Mouse (Mus musculus) hindbrain, embryonic 16.5 days (tissue): ENCODE data around the gene Tchh. TPM values are rescaled to one million over a fixed set of nuclear protein-coding genes. Genes with fewer than 3 reads are reported as not detected.
"Not testable (repeated sequence)": the region's sequence is repeated elsewhere in the genome, so short reads cannot be mapped to it uniquely, and the experiment has no call there.

Source experiments
- ATAC-seq: fragments of 200-750 bp; cut with Nextera tagmentation; 2 replicates; pipeline ENCODE4 v1.8.0; 2017; ENCODE audit warnings: moderate TSS enrichment, moderate library complexity
- H3K27ac ChIP-seq: fragments of 300-500 bp; sonication (generic); 2 replicates; pipeline ENCODE4 v1.5.1; 2014; ENCODE audit warnings: low read depth, mild to moderate bottlenecking, control low read depth, low read length, moderate library complexity
- H3K27me3 ChIP-seq: fragments of 300-500 bp; sonication (generic); replicated peaks from 2 replicates; pipeline ENCODE4 v1.6.1; 2014; ENCODE audit warnings: low read length; ENCODE audit not compliant: control insufficient read depth, insufficient read depth
- H3K36me3 ChIP-seq: fragments of 300-500 bp; sonication (generic); 2 replicates; pipeline ENCODE4 v1.6.1; 2014; ENCODE audit warnings: mild to moderate bottlenecking, low read length, moderate library complexity, mixed read lengths; ENCODE audit not compliant: control insufficient read depth, insufficient read depth
- H3K4me1 ChIP-seq: fragments of 300-500 bp; sonication (generic); 2 replicates; pipeline ENCODE4 v1.6.1; 2014; ENCODE audit warnings: low read depth, low read length; ENCODE audit not compliant: control insufficient read depth, insufficient read depth
- H3K4me2 ChIP-seq: fragments of 300-500 bp; sonication (generic); 2 replicates; pipeline ENCODE4 v1.6.1; 2014; ENCODE audit warnings: mild to moderate bottlenecking, low read length, control low read depth, moderate library complexity
- H3K4me3 ChIP-seq: fragments of 300-500 bp; sonication (generic); 2 replicates; pipeline ENCODE4 v1.5.1; 2014; ENCODE audit warnings: mild to moderate bottlenecking, low read length, control low read depth, moderate library complexity
- H3K9ac ChIP-seq: fragments of 300-500 bp; sonication (generic); 2 replicates; pipeline ENCODE4 v1.6.1; 2014; ENCODE audit warnings: low read depth, mild to moderate bottlenecking, control low read depth, low read length, moderate library complexity
- H3K9me3 ChIP-seq: fragments of 300-500 bp; sonication (generic); 2 replicates; pipeline ENCODE4 v1.6.1; 2014; ENCODE audit warnings: mild to moderate bottlenecking, low read length, moderate library complexity; ENCODE audit not compliant: control insufficient read depth
- WGBS: fragments of 180-500 bp; shearing (Covaris S2); extraction: QIAGEN DNeasy Blood & Tissue Kit; methylation state at CpG from one replicate; pipeline ENCODE4 v1.1.7; 2014; 5-methylcytosine and 5-hydroxymethylcytosine counted together
- microRNA-seq: library from miRNA; unstranded; fragments of <30 nt; microRNA quantifications from one replicate; pipeline ENCODE4, GENCODE M21; 2017
- polyA plus RNA-seq: library from polyadenylated mRNA; unstranded; fragments of >200 nt; fragmentation: Nextera tagmentation; extraction: Ambion mirVana; gene quantifications from 2 replicates; pipeline ENCODE4 v1.2.1, GENCODE M21; 2015

Tchh gene
- polyA plus RNA-seq, 1 experiment from 2014 or later, result 1.6 TPM

- no peak overlapping the region for H3K27ac ChIP-seq
- WGBS, result 94% methylated on average over 3 of the region's 3 CpGs
- no peak for ATAC-seq
Measured at GRCm38 (mm10) chr3:93485611-93486010, 43.5 kb downstream of the Tchh start.

DNA sequence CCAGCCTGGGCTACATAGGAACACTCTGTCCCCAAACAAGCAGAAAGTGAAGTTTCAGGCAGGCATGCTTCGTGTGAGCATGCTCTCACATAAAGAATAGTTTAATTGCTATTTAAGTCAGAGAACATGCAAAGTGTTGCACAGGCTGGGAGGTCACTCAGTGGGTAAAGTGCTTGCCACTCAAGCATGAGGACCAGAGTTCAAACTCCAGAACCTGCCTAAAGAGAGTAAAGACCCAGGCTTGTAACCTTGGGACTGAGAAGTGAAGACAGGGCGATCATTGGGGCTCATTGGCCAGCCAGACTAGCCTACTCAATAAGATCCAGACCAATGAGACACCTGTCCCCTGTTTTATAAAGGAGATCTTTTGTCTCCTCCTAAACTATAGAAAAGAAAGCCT, 46.4 kb downstream of the Tchh start:
- Histone ChIP-seq H3K4me3 (no peak overlapping the region), H3K9me3 (no peaks in the 10 kb centered on the region), H3K27ac (no peak overlapping the region), H3K4me1 (no peaks in the 10 kb centered on the region), H3K36me3 (no peaks in the 10 kb centered on the region), H3K4me2 (no peak overlapping the region), H3K27me3 (no peaks in the 10 kb centered on the region), H3K9ac (no peak overlapping the region)
- ATAC-seq, result no peak
- 84% methylated on average over 2 of the region's 2 CpGs for WGBS

More at GRCm38 (mm10) chr3:93485611-93486010, 43.5 kb downstream of the Tchh start:
- Histone ChIP-seq H3K4me3 (no peak overlapping the region), H3K4me1 (no peaks in the 10 kb centered on the region), H3K9me3 (no peaks in the 10 kb centered on the region), H3K27me3 (no peaks in the 10 kb centered on the region), H3K36me3 (no peaks in the 10 kb centered on the region), H3K9ac (no peak overlapping the region), H3K4me2 (no peak overlapping the region)

DNA sequence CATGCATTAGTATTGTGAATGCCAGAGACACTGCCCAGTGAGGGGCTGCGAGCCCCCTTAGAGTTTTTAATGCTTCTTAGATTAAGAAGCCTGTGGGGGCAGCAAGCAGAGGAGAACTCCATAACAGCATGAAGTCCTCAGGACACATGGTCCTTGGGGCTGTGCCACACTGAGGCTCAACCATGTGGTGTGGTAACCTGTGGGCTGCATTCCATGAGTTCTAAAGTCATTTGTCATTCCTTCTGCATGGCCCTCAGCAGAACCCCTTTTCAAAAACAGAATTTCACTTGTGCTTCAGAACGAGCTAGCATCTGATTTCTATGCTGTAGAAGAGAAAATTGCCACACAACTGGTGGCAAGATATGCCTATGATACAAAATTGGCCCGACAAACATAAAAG, 50.0 kb downstream of the Tchh start:
- 76% methylated on average over 3 of the region's 3 CpGs for WGBS
- H3K36me3 ChIP-seq, result no peaks in the 10 kb centered on the region
- H3K9ac ChIP-seq, result no peak overlapping the region
- H3K27me3 ChIP-seq, result no peaks in the 10 kb centered on the region
- H3K27ac ChIP-seq, result no peak overlapping the region
- no peak for ATAC-seq
- no peaks in the 10 kb centered on the region for H3K9me3 ChIP-seq
- H3K4me3 ChIP-seq, result no peak overlapping the region
- H3K4me1 ChIP-seq, result no peaks in the 10 kb centered on the region
- no peak overlapping the region for H3K4me2 ChIP-seq

DNA sequence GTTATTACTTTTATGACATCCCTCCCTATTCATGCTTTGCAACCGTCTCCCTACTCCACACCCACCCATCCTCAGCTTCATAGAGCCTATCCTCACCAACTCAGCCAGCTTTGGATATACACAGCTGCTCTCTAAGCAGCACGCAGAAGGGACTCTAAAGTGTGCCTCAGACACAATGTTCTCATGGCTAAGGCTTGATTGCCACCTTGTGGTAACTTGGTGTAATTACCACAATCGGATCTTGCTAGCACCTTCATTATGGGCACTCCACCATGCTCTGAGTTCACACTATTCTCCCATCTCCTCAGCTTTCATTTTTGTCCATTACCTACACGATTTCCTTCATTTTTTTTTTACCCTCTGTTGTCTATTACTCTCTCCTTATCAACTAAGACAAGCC, 51.9 kb downstream of the Tchh start:
- WGBS, result under 1% methylated on average over 4 of the region's 4 CpGs

GRCm38 (mm10) chr3:93494774-93495173, 52.6 kb downstream of the Tchh start:
- H3K4me1 ChIP-seq, ATAC-seq, H3K27ac ChIP-seq, H3K27me3 ChIP-seq, H3K4me3 ChIP-seq, H3K36me3 ChIP-seq, H3K9ac ChIP-seq, H3K4me2 ChIP-seq, H3K9me3 ChIP-seq: not testable (repeated sequence)
- 36% methylated on average over 5 of the region's 5 CpGs for WGBS

More for the DNA sequence above, 51.9 kb downstream of the Tchh start:
- Histone ChIP-seq H3K4me3 (no peak overlapping the region), H3K27ac (no peak overlapping the region), H3K36me3 (no peaks in the 10 kb centered on the region), H3K9me3 (no peaks in the 10 kb centered on the region), H3K4me1 (no peaks in the 10 kb centered on the region), H3K4me2 (no peak overlapping the region), H3K9ac (no peak overlapping the region), H3K27me3 (no peaks in the 10 kb centered on the region)
- peak; percentile 97 for ATAC-seq

DNA sequence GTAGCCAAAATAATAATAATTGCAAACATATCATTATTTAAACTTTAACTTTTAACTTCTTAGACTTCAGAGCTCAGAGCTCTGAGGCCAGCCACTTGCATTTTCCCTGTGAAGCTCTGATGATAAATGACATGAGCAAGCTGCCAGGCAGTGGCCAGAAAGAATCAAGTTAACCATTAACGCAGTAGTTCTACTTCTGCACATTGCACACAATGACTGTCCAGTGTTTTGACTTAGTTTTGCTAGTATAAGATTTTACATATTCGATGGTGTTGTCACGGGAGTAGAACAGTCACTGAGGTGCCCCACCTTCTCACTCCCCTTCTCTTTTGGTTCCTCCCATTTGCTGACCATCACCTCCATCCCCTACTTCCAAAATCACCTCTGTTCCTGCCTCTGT, 55.0 kb downstream of the Tchh start:
- WGBS, result 77% methylated on average over 3 of the region's 3 CpGs
- Histone ChIP-seq H3K9ac (no peak overlapping the region), H3K4me2 (no peak overlapping the region), H3K27ac (no peak overlapping the region), H3K36me3 (no peaks in the 10 kb centered on the region), H3K27me3 (no peaks in the 10 kb centered on the region), H3K4me1 (no peaks in the 10 kb centered on the region), H3K9me3 (no peaks in the 10 kb centered on the region), H3K4me3 (no peak overlapping the region)
- ATAC-seq, result no peak

Small RNA genes lying within 50 kb of the gene (microRNA-seq; reads per million reads assigned to microRNA genes)
- gene Gm22752, result not detected

Other genes with a start within 250 kb of the Tchh start
- gene Flg2, start 245.1 kb upstream of the Tchh start, polyA plus RNA-seq, result not detected in 2 replicates
- gene Flg, start 168.8 kb upstream of the Tchh start, polyA plus RNA-seq, result not detected in 2 replicates
- not detected in 2 replicates for gene Hrnr, start 122.6 kb upstream of the Tchh start, polyA plus RNA-seq
- gene Rptn, start 48.6 kb upstream of the Tchh start, polyA plus RNA-seq, result not detected in 2 replicates
- gene Tchhl1, start 26.4 kb downstream of the Tchh start, polyA plus RNA-seq, result not detected in 2 replicates
- gene S100a11, start 78.2 kb downstream of the Tchh start, polyA plus RNA-seq, result 173 and 217 TPM in 2 replicates
- 198 and 202 TPM in 2 replicates for gene S100a10, start 112.8 kb downstream of the Tchh start, polyA plus RNA-seq
- not detected in 2 replicates for gene Tdpoz2, start 210.4 kb downstream of the Tchh start, polyA plus RNA-seq
- gene Tdpoz1, start 234.0 kb downstream of the Tchh start, polyA plus RNA-seq, result not detected in 2 replicates